Mouse (Mus musculus): ENCODE results near the gene Celf2.

DNA sequence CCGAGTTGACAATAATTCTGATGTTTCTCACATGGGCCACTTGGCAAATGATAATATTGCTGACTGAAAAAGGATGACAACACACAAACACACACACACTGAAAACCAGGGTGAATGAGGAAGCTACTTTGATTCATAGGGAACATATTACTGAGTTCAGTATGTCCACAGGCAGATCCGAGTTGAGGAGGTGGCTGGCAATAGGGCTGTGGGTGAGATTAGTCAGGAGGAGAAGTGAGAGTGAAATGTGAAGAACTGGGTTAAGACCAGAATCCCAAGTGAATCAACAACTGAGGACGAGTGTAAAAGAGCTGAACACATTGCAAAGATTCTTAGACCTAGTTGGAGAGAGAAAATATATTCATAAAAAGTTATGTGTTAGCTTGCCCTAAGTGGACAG lies 616.3 kb downstream of the Celf2 start:
- TF ChIP-seq POLR2A (IDR thresholded peaks at IDR 0.05; ENCODE audit: borderline replicate concordance, low read depth, low read length) = no peak
- TF ChIP-seq CTCF (IDR thresholded peaks at IDR 0.05; ENCODE audit: low read depth, low read length) = no peak

Measured in bone marrow macrophage, adult 2 months (primary cell).